Mouse (Mus musculus): ENCODE measurements around the gene Cdc42bpa.

The Cdc42bpa gene

GRCm38 (mm10) chr1:179959721-179960542, at the start of gene Cdc42bpa:
TSS of gene Cdc42bpa (plus strand) at chr1:179960472.
- DNase-seq, result peak; percentile 77

DNA sequence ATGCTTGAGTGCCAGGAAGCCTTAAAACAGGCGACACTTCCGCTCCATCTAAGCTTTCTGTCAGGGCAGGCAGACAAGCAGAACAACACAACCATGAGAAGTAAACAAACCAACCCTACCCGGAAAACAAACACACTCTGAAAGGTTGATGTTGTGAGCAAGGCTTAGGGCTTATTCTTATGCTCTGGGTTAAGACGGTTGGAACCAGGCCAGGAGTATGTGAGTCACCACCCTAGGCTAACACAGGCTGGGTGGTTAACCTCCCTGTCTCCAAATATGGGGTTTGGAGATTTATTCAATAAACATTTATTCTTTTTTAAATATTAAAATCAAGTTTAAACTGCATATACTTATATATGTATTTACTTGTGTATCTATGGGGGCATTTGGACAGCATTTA, 46.8 kb upstream of the Cdc42bpa start:
- DNase-seq, result no peak

GRCm38 (mm10) chr1:179917036-179917435, 43.2 kb upstream of the Cdc42bpa start:
- no peak for DNase-seq

GRCm38 (mm10) chr1:179917481-179917880, 42.8 kb upstream of the Cdc42bpa start:
- peak; percentile 20 for DNase-seq

DNA sequence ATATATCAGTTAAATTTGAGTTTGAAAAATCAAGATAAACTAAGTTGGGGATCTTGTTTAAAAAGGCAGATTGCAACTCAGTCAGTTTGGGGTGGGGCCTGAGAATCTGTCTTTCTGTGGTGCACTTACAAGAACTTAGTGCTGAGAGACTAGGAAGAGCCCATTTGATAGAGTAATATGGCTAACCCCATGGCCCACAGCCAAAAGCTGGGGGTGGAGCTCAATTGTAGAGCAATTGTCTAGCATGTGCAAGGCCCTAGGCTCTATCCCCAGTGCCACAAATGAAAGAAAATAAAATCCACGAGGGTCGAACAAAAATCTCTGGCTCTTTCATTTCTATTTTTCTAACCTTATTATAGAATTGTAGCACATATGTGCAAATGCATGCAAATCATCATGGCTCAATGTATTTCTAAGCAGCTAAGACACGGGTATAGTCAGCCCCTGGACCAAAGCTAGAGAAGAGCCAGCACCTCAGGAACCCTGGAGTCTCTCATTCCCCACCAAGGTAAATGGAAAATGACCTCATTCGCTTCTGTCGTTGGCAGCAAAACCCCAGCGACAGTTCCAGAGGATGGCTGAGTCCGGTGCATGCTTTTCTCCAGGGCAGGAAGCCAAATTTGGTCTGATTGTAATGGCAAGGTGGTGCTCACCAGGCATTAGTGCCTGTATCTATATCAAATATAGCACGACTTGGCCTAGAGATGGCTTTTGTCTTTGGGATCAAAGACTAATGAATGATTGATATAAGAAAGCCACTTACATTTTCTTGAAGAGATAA, 40.4 kb upstream of the Cdc42bpa start:
- no peak for DNase-seq

- no peak for DNase-seq
Measured at GRCm38 (mm10) chr1:179923661-179924405, 36.4 kb upstream of the Cdc42bpa start.

DNA sequence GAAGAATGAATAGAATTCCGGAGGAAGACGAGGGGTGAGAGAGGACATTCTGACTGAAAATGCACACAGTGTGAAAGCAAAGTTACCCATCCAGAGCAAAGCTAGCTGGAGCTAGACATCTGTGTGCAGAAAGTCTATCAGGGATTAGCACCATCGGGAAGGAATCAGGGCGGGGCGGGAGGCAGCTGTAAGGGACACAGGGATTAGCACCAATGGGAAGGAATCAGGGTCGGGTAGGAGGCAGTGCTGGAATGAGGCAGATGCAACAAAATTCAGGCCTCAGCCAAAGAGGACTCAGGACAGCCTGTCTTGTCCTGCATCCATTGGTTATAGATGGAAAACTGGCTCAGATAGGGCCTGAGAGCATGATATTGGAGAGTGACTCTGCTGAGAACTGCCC, 34.0 kb upstream of the Cdc42bpa start:
- no peak for DNase-seq

DNA sequence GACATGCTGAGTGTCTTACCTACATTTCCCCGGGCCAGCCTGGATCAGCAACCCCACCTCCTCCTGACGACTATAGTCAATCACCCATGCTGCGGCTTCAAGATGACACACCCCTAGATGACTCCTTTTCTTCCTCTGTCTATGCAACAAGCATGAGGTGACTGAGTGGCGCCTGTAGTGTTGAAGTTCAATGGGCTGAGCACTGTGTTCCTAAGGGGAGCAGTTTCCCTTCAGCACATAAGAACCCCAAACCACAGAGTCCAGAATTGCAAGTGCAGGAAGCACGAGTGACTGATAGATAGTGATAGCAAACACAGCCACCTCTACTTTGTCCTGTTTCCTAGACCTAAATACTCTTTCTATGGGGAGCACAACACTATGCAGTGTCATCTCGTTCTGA, 33.2 kb upstream of the Cdc42bpa start:
- DNase-seq, result no peak

DNA sequence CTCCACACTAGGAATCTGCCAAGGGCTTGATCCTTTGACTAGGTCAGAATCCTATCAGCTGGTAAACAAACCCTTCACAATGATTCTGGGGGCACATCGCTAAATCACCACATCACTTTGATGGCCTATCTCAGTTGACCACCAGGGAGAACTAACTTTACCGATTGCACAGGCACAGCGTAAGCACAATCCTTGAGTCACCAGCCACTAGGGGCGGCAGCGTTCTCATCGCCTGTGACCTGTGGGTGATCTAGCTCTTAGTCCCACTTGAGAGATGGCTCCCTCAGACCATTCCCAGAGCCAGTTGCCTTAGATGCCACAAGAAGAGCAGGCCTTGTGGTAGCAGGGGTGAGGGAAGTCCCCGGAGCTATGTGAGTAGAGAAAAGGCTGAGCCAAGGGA, 31.4 kb upstream of the Cdc42bpa start:
- DNase-seq, result no peak

DNA sequence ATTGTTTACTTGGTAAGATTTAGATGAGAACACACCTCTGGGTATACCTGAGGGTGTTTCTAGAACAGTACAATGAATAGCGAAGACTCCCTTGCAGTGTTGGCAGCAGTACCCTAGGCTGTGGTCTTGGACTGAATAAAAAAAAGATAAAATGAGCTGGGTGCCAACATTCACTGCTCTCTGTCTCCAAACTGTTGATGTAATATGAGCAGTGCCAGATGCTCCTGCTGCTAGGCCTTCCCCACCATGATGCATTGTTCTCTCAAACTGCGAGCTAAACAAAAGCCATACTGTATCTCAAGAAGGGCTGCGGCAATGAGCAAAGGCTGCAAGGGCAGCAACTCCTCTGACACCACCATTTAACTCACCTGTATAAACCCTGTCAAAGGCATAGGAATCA, 29.0 kb upstream of the Cdc42bpa start:
- no peak for DNase-seq

GRCm38 (mm10) chr1:179934064-179934463, 26.2 kb upstream of the Cdc42bpa start:
- no peak for DNase-seq

GRCm38 (mm10) chr1:179940071-179940786, 20.0 kb upstream of the Cdc42bpa start:
- DNase-seq, result no peak

DNA sequence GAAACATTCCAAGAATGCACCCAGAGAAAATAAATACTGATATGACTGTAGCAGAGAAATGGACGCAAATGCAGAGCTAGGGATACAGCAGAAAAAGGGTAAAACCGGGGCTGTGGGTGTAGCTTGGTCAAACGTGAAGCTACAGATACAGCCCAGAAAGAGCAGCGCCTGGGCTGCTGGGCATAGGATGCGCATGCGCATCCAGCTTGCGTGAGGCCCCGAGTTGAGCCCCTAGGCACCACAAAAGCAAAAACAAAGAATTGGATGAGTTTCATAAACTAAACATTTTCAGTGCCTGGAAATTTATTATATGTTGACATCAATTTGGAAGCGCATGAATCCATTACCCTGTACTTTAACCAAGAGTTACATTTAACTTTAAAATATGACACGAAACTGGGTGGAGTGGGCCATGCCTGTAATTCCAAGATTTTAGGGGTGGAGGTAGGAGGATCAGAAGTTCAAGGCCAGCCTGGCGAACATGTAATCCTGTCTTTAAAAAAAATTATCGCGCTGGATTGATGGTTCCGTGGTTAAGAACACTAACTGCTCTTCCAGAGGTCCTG, 19.4 kb upstream of the Cdc42bpa start:
- no peak for DNase-seq

- DNase-seq, result no peak
Measured at GRCm38 (mm10) chr1:179945017-179945416, 15.3 kb upstream of the Cdc42bpa start.

DNA sequence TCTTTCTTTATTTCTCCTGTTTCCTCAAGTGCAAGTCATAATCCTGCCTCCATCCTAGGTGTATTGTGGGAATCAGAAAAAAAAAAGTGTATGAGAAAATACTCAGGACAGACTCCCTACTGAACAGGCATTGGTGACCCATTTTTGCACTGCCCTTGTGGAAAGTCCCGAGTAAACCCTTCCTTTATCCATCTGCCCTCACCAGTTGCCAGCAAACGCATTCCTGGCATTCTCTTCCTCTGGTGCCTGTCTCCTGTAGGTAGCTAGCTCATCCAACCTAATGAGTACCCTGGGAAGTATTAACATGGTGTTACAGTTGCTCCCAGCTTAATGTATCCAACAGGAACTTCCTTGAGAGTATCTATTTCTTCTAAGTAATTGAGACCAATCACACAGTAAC, 13.7 kb upstream of the Cdc42bpa start:
- DNase-seq, result no peak

DNA sequence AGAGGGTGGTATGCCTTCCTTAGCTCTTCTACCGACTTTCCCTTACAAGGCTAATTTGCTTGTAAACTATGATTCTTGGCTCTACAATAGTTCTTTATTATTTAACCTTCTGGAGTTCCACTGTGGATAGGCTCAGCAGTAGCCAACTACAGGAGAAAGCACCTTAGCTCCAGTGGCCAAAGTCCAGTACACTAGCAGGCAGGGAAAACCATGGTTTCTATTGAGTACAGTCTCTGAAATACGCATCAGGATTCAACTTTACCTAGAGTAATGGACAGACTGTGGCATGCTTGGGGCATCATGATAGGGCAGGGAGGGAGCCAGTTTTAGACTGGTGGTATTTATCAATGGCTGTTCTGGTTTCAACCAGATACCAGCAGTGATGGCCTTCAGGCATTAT, 12.6 kb upstream of the Cdc42bpa start:
- DNase-seq, result peak; percentile 82

- DNase-seq, result no peak
Measured at GRCm38 (mm10) chr1:179951597-179951996, 8.7 kb upstream of the Cdc42bpa start.

GRCm38 (mm10) chr1:179953251-179953650, 7.0 kb upstream of the Cdc42bpa start:
- no peak for DNase-seq

- DNase-seq, result peak; percentile 60
Measured at GRCm38 (mm10) chr1:179957431-179957830, 2.8 kb upstream of the Cdc42bpa start.

DNA sequence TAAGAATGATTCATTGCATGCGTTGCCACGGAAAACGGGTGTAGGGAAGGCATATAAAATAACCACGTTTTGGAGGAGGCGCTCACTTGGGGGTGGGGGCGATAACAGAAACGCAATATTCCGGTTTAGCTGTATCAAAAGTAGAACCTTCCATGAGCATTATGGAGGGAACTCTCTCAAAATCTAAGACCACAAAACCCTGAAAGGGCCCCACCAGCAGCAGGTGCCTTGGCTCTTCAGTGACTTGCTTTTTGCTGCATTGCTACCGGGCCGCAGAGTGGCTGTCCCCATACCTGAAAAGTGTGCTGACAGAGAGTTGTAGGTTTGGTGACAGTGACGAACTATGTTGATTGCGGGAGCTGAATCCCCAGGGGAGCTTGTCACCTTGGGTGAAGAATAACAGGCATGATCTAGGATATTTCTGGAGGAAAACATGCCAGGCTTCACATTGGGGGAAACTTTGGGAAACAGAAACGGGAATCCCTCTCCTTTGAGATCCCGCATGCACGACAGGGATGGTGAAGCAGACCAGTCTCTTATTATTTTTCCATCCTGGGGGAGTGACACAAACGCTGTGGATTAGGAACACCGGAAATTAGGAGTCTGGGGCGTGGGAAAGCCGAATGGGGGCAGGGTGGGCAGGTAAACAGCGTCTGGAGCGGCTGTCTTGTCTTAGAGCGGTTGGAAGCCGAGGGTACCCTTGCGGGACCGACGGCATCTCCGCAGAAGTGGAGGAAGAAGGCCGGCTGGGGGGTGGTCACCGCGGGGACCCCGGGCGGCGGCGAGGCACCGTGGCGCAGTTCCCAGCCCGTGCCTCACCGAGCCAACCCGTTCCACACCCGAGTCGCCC, 1.2 kb upstream of the Cdc42bpa start:
- peak; percentile 61 for DNase-seq

GRCm38 (mm10) chr1:179960543-179960876, 238 bp downstream of the Cdc42bpa start:
- no peak for DNase-seq
